9 mouse cellular contexts compared by ENCODE assay signal in the genomic region with DNA sequence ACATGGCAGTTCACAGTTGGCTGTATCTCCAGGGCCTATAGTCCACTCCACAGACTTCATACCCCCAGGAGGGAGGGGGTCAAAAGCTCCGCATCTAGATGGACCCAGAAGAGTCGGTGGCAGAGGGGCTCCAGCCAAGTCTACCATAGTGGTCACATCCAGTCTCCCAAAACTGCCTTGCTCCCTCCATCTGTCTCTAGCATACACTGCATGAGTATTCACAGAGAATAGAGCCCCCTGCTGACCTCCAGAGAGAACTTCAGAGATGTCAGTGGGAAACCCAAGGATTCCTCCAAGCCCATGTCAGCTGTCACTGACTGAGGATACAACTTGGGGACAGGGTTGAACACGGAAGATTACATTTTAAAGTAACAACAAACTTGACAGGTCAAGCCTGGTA. TPM values are rescaled to one million over a fixed set of nuclear protein-coding genes. Genes with fewer than 3 reads are reported as not detected.
A peak's percentile ranks its signal among the peaks of the same experiment; 100 is the strongest.
DNase-seq lines count a peak whose midpoint lies in the region; ATAC-seq and TF ChIP-seq lines count a peak whose summit lies in the region.
"Had no signal": no experiment of that assay in that cellular context is flagged by ENCODE, and none has a peak within 500 bp of the region (broad histone marks: within the 10 kb centered on the region; RNA-seq: fewer than 3 reads in every experiment).

No protein-coding gene starts in this region.

- no peak for TF ChIP-seq POLR2A in thymus, adult 2 months (IDR thresholded peaks at IDR 0.05; ENCODE audit: control insufficient read depth, extremely low read depth, insufficient read depth, low read length, poor library complexity)

- no peaks in the 10 kb centered on the region for H3K9me3 ChIP-seq in hindbrain, embryonic 13.5 days
- no peaks in the 10 kb centered on the region for H3K9me3 ChIP-seq in hindbrain, embryonic 14.5 days (ENCODE audit: control insufficient read depth, low read length)
- H3K9me3 ChIP-seq: neural tube, embryonic 12.5 days had no signal

- 0 out of 2 replicates have a peak, but pooled peaks have one; percentile 10 for ATAC-seq in hindbrain, embryonic 13.5 days (ENCODE audit: low FRiP score)
- ATAC-seq in hindbrain, embryonic 14.5 days (ENCODE audit: low FRiP score): no peak

- H3K27me3 ChIP-seq in hindbrain, embryonic 13.5 days: no peaks in the 10 kb centered on the region
- H3K27me3 ChIP-seq in hindbrain, embryonic 14.5 days (ENCODE audit: control insufficient read depth, insufficient read depth, low read length): no peaks in the 10 kb centered on the region
- no peaks in the 10 kb centered on the region for H3K27me3 ChIP-seq in thymus, adult 2 months (ENCODE audit: control insufficient read depth, insufficient read depth, low read length)
- H3K27me3 ChIP-seq: neural tube, embryonic 12.5 days had no signal

- intact Hi-C loops in left cerebral cortex, postnatal 36 days (cut with DNase I): loop anchor here (5.0 to 10.0 kb wide), 2 partner anchors 68 to 371 kb away; no protein-coding TSS in a partner anchor

- no peak overlapping the region for H3K4me3 ChIP-seq in hindbrain, embryonic 13.5 days
- H3K4me3 ChIP-seq in hindbrain, embryonic 14.5 days (replicated peaks; ENCODE audit: low read length): no peak overlapping the region
- no peak overlapping the region for H3K4me3 ChIP-seq in thymus, adult 2 months (ENCODE audit: control insufficient read depth, insufficient read depth, low read length)
- H3K4me3 ChIP-seq: neural tube, embryonic 12.5 days had no signal

- no peak for DNase-seq in hindbrain, embryonic 14.5 days (ENCODE audit: low spot score)
- DNase-seq in thymus, adult 2 months: peak; percentile 37
- no peak for DNase-seq in thymus, postnatal 36 days
- peak; percentile 66 for DNase-seq in embryo, embryonic 10.5 days (ENCODE audit: low spot score)
- no peak for DNase-seq in cerebellum, adult 18-20 months
- DNase-seq in right cerebral cortex, postnatal 10 days (ENCODE audit: low spot score in 2 of 2): no peak
- no peak for DNase-seq in left cerebral cortex, postnatal 36 days (ENCODE audit: low spot score in 2 of 2)

- peaks cover 2% of the 10 kb centered on the region; the same call in 1 of the 2 replicates for H3K36me3 ChIP-seq in hindbrain, embryonic 13.5 days
- H3K36me3 ChIP-seq in hindbrain, embryonic 14.5 days (replicated peaks; ENCODE audit: control insufficient read depth, insufficient read depth): no peaks in the 10 kb centered on the region
- H3K36me3 ChIP-seq in thymus, adult 2 months (ENCODE audit: control insufficient read depth, insufficient read depth, low read length): no peaks in the 10 kb centered on the region
- H3K36me3 ChIP-seq: neural tube, embryonic 12.5 days had no signal

- TF ChIP-seq CTCF in thymus, adult 2 months (IDR thresholded peaks at IDR 0.05; ENCODE audit: borderline replicate concordance, control insufficient read depth, extremely low read depth, insufficient read depth, low read length, poor library complexity): no peak

- H3K27ac ChIP-seq in hindbrain, embryonic 13.5 days: no peak overlapping the region
- no peak overlapping the region for H3K27ac ChIP-seq in hindbrain, embryonic 14.5 days
- H3K27ac ChIP-seq in thymus, adult 2 months (ENCODE audit: control insufficient read depth, insufficient read depth, low read length): no peak overlapping the region
- H3K27ac ChIP-seq: neural tube, embryonic 12.5 days had no signal

- H3K9ac ChIP-seq in hindbrain, embryonic 13.5 days: no peak overlapping the region
- H3K9ac ChIP-seq in hindbrain, embryonic 14.5 days: no peak overlapping the region
- H3K9ac ChIP-seq: neural tube, embryonic 12.5 days had no signal

- H3K4me2 ChIP-seq in hindbrain, embryonic 13.5 days: no peak overlapping the region
- H3K4me2 ChIP-seq in hindbrain, embryonic 14.5 days (replicated peaks): no peak overlapping the region
- H3K4me2 ChIP-seq: neural tube, embryonic 12.5 days had no signal

- 68% methylated on average over 3 of the region's 3 CpGs for WGBS in hindbrain, embryonic 13.5 days
- WGBS in hindbrain, embryonic 14.5 days: 78% methylated on average over 3 of the region's 3 CpGs
- 78% methylated on average over 3 of the region's 3 CpGs for WGBS in thymus, adult 2 months

- no peaks in the 10 kb centered on the region for H3K4me1 ChIP-seq in hindbrain, embryonic 13.5 days (replicated peaks)
- H3K4me1 ChIP-seq in hindbrain, embryonic 14.5 days (replicated peaks; ENCODE audit: control insufficient read depth, insufficient read depth, low read length): no peaks in the 10 kb centered on the region
- peaks cover 30% of the 10 kb centered on the region for H3K4me1 ChIP-seq in thymus, adult 2 months (replicated peaks; ENCODE audit: control insufficient read depth, insufficient read depth, low read length)
- H3K4me1 ChIP-seq: neural tube, embryonic 12.5 days had no signal

RNA-seq across cellular contexts. Expression of a gene that starts 10.2 kb away (rescaled TPM):
- polyA plus RNA-seq in hindbrain, embryonic 13.5 days (2015; fragmentation: Nextera tagmentation; extraction: Ambion mirVana): 83.1 and 84.6 TPM in 2 replicates
- 63.7 and 64.9 TPM in 2 replicates for polyA plus RNA-seq in hindbrain, embryonic 14.5 days (2014; fragmentation: Nextera tagmentation; extraction: Ambion mirVana)
- polyA plus RNA-seq in thymus, adult 2 months (2012; rRNA removed): 63.4 and 67.2 TPM in 2 replicates
- total RNA-seq in left cerebral cortex, postnatal 36 days (2021): 10 to 100 TPM; 81.4 to 89.5 TPM

RNA-seq across cellular contexts. Expression of a gene that starts 22.7 kb away (rescaled TPM):
- polyA plus RNA-seq in hindbrain, embryonic 13.5 days (2015; fragmentation: Nextera tagmentation; extraction: Ambion mirVana): 28.0 and 31.3 TPM in 2 replicates
- polyA plus RNA-seq in hindbrain, embryonic 14.5 days (2014; fragmentation: Nextera tagmentation; extraction: Ambion mirVana): 24.6 and 33.0 TPM in 2 replicates
- 70.3 and 81.3 TPM in 2 replicates for polyA plus RNA-seq in thymus, adult 2 months (2012; rRNA removed)
- 100 to 1,000 TPM in 1 of 2 experiments, 10 to 100 TPM in 1; 90.8 to 101 TPM for total RNA-seq in left cerebral cortex, postnatal 36 days (2021)

RNA-seq across cellular contexts. Expression of a gene that starts 23.1 kb away (rescaled TPM):
- 11.0 and 15.5 TPM in 2 replicates for polyA plus RNA-seq in hindbrain, embryonic 13.5 days (2015; fragmentation: Nextera tagmentation; extraction: Ambion mirVana)
- 2.2 and 2.8 TPM in 2 replicates for polyA plus RNA-seq in hindbrain, embryonic 14.5 days (2014; fragmentation: Nextera tagmentation; extraction: Ambion mirVana)
- 10.7 and 12.3 TPM in 2 replicates for polyA plus RNA-seq in thymus, adult 2 months (2012; rRNA removed)
- 1 to 10 TPM; 1.7 to 3.9 TPM for total RNA-seq in left cerebral cortex, postnatal 36 days (2021)

RNA-seq across cellular contexts. Expression of a gene that starts 47.3 kb away (rescaled TPM):
- 58.8 and 61.9 TPM in 2 replicates for polyA plus RNA-seq in hindbrain, embryonic 13.5 days (2015; fragmentation: Nextera tagmentation; extraction: Ambion mirVana)
- 25.0 TPM in 2 replicates for polyA plus RNA-seq in hindbrain, embryonic 14.5 days (2014; fragmentation: Nextera tagmentation; extraction: Ambion mirVana)
- 30.4 and 31.6 TPM in 2 replicates for polyA plus RNA-seq in thymus, adult 2 months (2012; rRNA removed)
- 10 to 100 TPM; 18.6 to 19.4 TPM for total RNA-seq in left cerebral cortex, postnatal 36 days (2021)

RNA-seq across cellular contexts. Expression of a gene that starts 47.3 kb away (rescaled TPM):
- 21.8 and 23.1 TPM in 2 replicates for polyA plus RNA-seq in hindbrain, embryonic 13.5 days (2015; fragmentation: Nextera tagmentation; extraction: Ambion mirVana)
- 8.3 and 9.2 TPM in 2 replicates for polyA plus RNA-seq in hindbrain, embryonic 14.5 days (2014; fragmentation: Nextera tagmentation; extraction: Ambion mirVana)
- 1,045 and 1,102 TPM in 2 replicates for polyA plus RNA-seq in thymus, adult 2 months (2012; rRNA removed)
- 1 to 10 TPM; 3.2 to 5.6 TPM for total RNA-seq in left cerebral cortex, postnatal 36 days (2021)

Comparison
In these comparisons a context has a peak if more than half of its experiments do, and no peak if none do; other contexts are left out.
1. DNase-seq: peak in thymus, adult 2 months (single experiment) and embryo, embryonic 10.5 days (single experiment); none in hindbrain, embryonic 14.5 days (single experiment), thymus, postnatal 36 days (0 of 2), cerebellum, adult 18-20 months (0 of 2), right cerebral cortex, postnatal 10 days (0 of 2) and left cerebral cortex, postnatal 36 days (0 of 2).